Mouse (Mus musculus) kidney, embryonic 14.5 days (tissue): ENCODE results near the gene Aldh6a1. TPM values are rescaled to one million over a fixed set of nuclear protein-coding genes. Genes with fewer than 3 reads are reported as not detected.

ENCODE experiments used
- ATAC-seq: fragments of 200-750 bp; cut with Nextera tagmentation; 2 replicates; pipeline ENCODE4 v1.8.0; 2017; ENCODE audit warnings: moderate number of reproducible peaks, mild to moderate bottlenecking, moderate TSS enrichment, moderate library complexity; ENCODE audit not compliant: low FRiP score, low TSS enrichment
- H3K27ac ChIP-seq: fragments of 300-500 bp; sonication (generic); 2 replicates; pipeline ENCODE4 v1.5.1; 2014; ENCODE audit warnings: low read depth, mild to moderate bottlenecking, low read length, moderate library complexity, mixed read lengths
- H3K27me3 ChIP-seq: fragments of 300-500 bp; sonication (generic); 2 replicates; pipeline ENCODE4 v1.6.1; 2014; ENCODE audit warnings: mild to moderate bottlenecking, low read length; ENCODE audit not compliant: control insufficient read depth, insufficient read depth
- H3K36me3 ChIP-seq: fragments of 300-500 bp; sonication (generic); 2 replicates; pipeline ENCODE4 v1.6.1; 2014; ENCODE audit warnings: low read length, mixed read lengths; ENCODE audit not compliant: control insufficient read depth, insufficient read depth
- H3K4me1 ChIP-seq: fragments of 300-500 bp; sonication (generic); 2 replicates; pipeline ENCODE4 v1.6.1; 2014; ENCODE audit warnings: low read length, mixed read lengths; ENCODE audit not compliant: control insufficient read depth, insufficient read depth
- H3K4me2 ChIP-seq: fragments of 300-500 bp; sonication (generic); replicated peaks from 2 replicates; pipeline ENCODE4 v1.6.1; 2014; ENCODE audit warnings: low read depth, mild to moderate bottlenecking, low read length
- H3K4me3 ChIP-seq: fragments of 300-500 bp; sonication (generic); 2 replicates; pipeline ENCODE4 v1.5.1; 2014; ENCODE audit warnings: mild to moderate bottlenecking, low read length
- H3K9ac ChIP-seq: fragments of 300-500 bp; sonication (generic); 2 replicates; pipeline ENCODE4 v1.6.1; 2014; ENCODE audit warnings: low read depth, mild to moderate bottlenecking, low read length, moderate library complexity
- H3K9me3 ChIP-seq: fragments of 300-500 bp; sonication (generic); 2 replicates; pipeline ENCODE4 v1.6.1; 2016; ENCODE audit warnings: low read length; ENCODE audit not compliant: control insufficient read depth
- WGBS: fragments of 180-500 bp; shearing (Covaris S2); extraction: QIAGEN DNeasy Blood & Tissue Kit; methylation state at CpG from one replicate; pipeline ENCODE4 v1.1.7; 2014; 5-methylcytosine and 5-hydroxymethylcytosine counted together
- polyA plus RNA-seq: library from polyadenylated mRNA; unstranded; fragments of >200 nt; fragmentation: Nextera tagmentation; extraction: Ambion mirVana; gene quantifications from 2 replicates; pipeline ENCODE4 v1.2.1, GENCODE M21; 2014

Gene Aldh6a1
- polyA plus RNA-seq, 1 experiment from 2014 or later, result 50.2 TPM

DNA sequence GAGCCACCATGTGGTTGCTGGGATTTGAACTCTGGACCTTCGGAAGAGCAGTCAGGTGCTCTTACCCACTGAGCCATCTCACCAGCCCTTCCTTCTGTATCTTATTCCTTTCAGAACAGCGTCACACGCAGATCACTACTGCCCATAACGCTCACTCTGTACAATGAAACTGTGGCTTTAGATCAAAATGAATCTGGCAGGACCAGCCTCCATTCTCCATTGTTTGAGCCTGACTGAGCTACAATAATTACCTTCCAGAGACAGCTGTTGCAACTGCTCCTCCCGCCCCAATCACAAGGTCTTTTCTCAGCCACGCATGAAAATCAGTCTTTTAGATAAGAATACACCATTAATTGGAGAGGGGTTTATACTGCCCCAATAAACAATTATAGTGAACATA is 46.3 kb downstream of the Aldh6a1 start:
- no peak for ATAC-seq
- Histone ChIP-seq H3K9ac (no peak overlapping the region), H3K4me1 (peaks cover 4% of the 10 kb centered on the region; the same call in 1 of the 2 replicates), H3K4me2 (no peak overlapping the region), H3K27me3 (no peaks in the 10 kb centered on the region), H3K4me3 (no peak overlapping the region), H3K9me3 (no peaks in the 10 kb centered on the region), H3K36me3 (no peaks in the 10 kb centered on the region), H3K27ac (no peak overlapping the region)
- WGBS, result 87% methylated on average over 6 of the region's 6 CpGs

DNA sequence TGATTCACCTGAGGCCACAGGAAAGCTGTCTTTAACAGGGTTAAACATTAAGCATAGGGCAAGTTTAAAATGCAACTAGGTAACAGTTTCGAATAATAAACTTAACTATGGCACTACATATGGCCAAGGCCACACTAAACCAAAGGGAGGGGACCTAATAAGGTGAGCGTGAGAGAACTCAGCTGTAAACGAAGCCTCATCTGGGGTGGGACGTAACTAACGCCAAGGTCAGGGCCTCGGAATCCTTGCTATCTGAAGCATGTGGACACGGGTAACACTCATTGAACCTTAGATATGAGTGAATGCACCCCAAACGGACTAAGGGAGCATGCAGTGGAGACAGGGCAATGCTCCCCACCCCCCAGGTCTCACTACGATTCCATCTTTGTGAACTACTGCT is 47.9 kb downstream of the Aldh6a1 start:
- H3K36me3 ChIP-seq, result no peaks in the 10 kb centered on the region
- no peak overlapping the region for H3K27ac ChIP-seq
- H3K4me1 ChIP-seq, result peaks cover 4% of the 10 kb centered on the region; the same call in 1 of the 2 replicates
- no peak overlapping the region for H3K4me2 ChIP-seq
- no peaks in the 10 kb centered on the region for H3K27me3 ChIP-seq
- H3K9ac ChIP-seq, result no peak overlapping the region
- no peak overlapping the region for H3K4me3 ChIP-seq
- ATAC-seq, result peak; percentile 39; the same call in 1 of the 2 replicates
- no peaks in the 10 kb centered on the region for H3K9me3 ChIP-seq
- WGBS, result 48% methylated on average over 9 of the region's 9 CpGs

DNA sequence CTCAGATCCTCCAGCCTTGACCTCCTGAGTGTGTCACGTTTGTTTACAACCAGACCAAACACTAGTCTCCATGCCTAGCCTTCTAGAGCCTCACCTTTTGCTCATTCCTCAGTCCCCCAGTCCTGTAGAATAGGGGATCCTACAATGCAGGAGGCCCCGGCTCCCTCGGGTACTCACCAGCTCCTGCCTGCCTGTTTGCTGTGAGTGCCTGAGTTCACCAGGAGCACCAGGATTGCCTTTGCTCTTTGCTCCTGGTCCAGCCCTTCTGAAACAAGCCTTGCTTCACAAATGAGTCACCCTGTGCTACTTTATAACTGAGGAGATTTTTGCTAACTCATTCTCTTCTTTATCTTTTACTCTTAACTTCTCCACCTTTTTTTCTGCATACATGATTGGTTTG is 50.2 kb downstream of the Aldh6a1 start:
- Histone ChIP-seq H3K4me1 (no peaks in the 10 kb centered on the region), H3K4me3 (no peak overlapping the region), H3K4me2 (no peak overlapping the region), H3K9me3 (no peaks in the 10 kb centered on the region), H3K36me3 (no peaks in the 10 kb centered on the region), H3K27ac (0 out of 2 replicates have a peak overlapping the region, but pooled peaks have one; percentile 14), H3K27me3 (no peaks in the 10 kb centered on the region), H3K9ac (no peak overlapping the region)
- no peak for ATAC-seq
- 57% methylated on average over 3 of the region's 3 CpGs for WGBS

DNA sequence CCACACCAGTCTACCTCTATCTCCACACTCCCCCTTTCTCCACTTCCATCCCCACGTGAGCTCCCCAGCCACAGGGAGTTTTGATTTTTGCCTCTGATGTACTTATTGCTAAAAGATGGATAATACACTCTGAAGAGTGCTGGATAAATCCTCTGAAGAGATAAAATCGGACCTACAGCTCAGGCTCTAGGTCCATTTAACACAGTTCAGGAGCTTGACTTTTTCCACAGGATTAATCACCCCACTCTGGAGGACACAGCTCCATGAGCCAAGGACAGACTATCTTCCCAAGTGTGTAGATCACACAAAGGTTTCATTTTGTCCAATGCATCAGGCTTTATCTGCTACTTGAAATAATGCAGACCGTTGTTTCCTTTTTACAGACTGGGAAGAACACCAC is 50.7 kb downstream of the Aldh6a1 start:
- whole genome bisulfite sequencing, result 88% methylated on average over 3 of the region's 3 CpGs
- ATAC-seq, result no peak
- Histone ChIP-seq H3K27me3 (no peaks in the 10 kb centered on the region), H3K4me2 (no peak overlapping the region), H3K4me3 (no peak overlapping the region), H3K9ac (no peak overlapping the region), H3K36me3 (no peaks in the 10 kb centered on the region), H3K9me3 (no peaks in the 10 kb centered on the region), H3K27ac (no peak overlapping the region), H3K4me1 (no peaks in the 10 kb centered on the region)

DNA sequence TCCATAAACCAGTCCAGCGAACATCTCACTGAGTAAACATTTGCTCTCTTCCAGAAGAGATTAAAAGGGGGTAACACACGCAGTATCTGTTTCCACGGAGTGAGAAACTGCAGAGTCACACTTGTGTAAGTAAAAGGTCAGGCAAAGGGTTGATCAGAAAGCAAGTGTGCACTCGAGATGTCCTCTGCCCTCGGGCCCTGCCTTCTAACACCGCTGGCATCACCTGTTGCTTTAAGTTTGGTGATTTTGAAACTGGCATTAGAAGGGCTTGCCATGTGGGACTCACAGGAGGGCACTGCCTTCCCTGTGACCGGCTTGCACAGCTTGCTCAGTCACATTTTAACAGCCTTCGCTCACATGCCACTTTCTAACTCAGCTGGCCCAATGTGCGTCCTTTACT is 51.1 kb downstream of the Aldh6a1 start:
- Histone ChIP-seq H3K27ac (no peak overlapping the region), H3K4me1 (no peaks in the 10 kb centered on the region), H3K4me2 (no peak overlapping the region), H3K36me3 (no peaks in the 10 kb centered on the region), H3K4me3 (no peak overlapping the region), H3K9me3 (no peaks in the 10 kb centered on the region), H3K9ac (no peak overlapping the region), H3K27me3 (no peaks in the 10 kb centered on the region)
- 67% methylated on average over 9 of the region's 9 CpGs for WGBS
- ATAC-seq, result no peak

DNA sequence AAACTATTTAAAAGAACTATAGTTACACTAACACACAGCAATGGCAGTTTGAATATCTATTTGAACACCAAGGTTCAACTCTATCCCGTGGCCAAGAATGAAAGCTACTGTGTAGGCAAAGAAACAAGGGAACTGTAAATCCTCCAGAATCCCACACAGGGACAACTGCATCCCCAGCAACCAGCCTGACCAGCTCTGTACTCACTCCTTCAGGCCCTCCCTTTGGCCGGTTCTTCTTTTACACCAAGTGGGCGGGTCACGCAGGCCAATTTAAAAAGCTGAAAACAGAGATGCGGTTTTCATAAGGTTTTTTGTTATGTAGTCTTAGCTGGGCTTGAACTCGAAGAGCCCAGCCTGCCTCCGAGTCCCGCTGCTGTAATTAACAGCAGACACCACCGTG is 51.7 kb downstream of the Aldh6a1 start:
- Histone ChIP-seq H3K4me1 (no peaks in the 10 kb centered on the region), H3K4me2 (no peak overlapping the region), H3K27ac (no peak overlapping the region), H3K4me3 (no peak overlapping the region), H3K36me3 (no peaks in the 10 kb centered on the region), H3K27me3 (no peaks in the 10 kb centered on the region), H3K9me3 (no peaks in the 10 kb centered on the region), H3K9ac (no peak overlapping the region)
- WGBS, result 80% methylated on average over 9 of the region's 9 CpGs
- ATAC-seq, result no peak

DNA sequence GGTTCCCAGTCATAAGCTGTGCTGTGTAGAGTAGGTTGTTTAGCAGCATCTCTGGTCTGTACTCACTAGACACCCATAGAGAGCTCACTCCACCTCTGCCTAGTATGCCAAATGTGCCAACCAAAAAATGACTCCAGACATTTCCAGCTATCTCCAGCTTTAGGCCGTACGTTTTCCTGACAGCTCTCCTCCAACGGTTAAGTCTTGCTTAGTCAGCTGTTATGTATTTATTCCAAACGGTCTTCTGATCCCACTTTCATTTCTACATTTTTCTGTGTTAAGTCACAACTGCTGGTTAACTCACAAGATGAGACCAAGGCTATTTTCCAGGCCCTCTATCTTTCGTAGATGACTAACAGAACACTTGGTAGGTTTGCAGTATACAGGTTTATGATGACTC is 52.2 kb downstream of the Aldh6a1 start:
- no peaks in the 10 kb centered on the region for H3K4me1 ChIP-seq
- H3K4me2 ChIP-seq, result no peak overlapping the region
- no peaks in the 10 kb centered on the region for H3K36me3 ChIP-seq
- H3K9me3 ChIP-seq, result no peaks in the 10 kb centered on the region
- H3K27me3 ChIP-seq, result no peaks in the 10 kb centered on the region
- no peak overlapping the region for H3K4me3 ChIP-seq
- 75% methylated on average over 5 of the region's 5 CpGs for WGBS
- no peak overlapping the region for H3K9ac ChIP-seq
- no peak overlapping the region for H3K27ac ChIP-seq
- ATAC-seq, result no peak

DNA sequence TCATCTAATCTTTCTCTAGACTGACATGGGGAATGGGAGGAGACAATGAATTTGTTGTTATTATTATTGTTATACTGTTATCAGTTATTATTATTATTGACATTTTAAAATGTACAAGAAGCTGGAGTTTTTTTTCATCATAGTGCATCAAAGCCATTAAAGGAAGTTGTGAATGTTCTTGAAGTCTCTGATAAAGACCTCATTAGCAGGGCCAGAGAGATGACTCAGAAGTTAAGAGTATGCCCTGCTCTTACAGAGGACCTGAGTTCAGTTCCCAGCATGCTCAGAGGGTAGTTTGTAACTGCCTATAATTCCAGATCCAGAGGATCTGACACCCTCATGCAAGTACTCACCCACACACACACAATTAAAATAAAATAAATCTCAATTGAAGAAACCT is 53.1 kb downstream of the Aldh6a1 start:
- Histone ChIP-seq H3K27ac (no peak overlapping the region), H3K9ac (no peak overlapping the region), H3K4me2 (no peak overlapping the region), H3K27me3 (no peaks in the 10 kb centered on the region), H3K4me3 (no peak overlapping the region), H3K36me3 (no peaks in the 10 kb centered on the region), H3K9me3 (no peaks in the 10 kb centered on the region), H3K4me1 (no peaks in the 10 kb centered on the region)
- no peak for ATAC-seq

DNA sequence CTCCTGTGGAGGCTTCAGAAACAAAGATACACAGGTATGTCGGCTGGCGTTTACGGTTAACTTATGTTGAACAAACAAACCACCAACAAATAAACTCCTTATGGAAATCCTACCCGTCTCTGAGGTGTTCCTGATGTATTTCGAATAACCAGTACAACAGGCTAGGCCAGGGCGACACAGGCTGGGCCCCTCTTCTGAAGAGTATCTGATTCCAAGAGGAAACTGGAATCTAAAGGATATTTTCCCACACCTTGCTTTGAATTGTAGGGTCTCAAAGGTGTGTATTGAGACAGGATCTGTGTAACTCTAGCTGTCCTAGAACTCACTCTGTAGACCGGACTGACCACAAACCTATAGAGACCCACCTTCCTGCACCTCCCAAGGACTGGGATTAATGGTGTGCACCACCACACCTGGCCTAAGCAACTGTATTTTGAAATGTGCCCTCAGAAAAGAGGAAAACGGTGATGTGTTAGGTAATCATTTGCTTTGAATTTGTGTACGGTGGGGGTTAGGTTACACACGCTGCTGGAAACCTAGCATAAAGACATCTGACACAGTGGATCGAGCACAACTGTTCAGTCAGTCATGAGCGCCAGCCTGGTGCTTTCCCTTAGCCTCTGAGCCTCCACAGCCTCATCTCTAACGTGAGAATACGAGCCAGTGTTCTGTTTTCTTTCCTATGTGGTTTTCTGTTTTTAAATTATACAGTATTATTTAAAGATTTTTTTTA is 53.7 kb downstream of the Aldh6a1 start:
- no peak overlapping the region for H3K4me3 ChIP-seq
- no peaks in the 10 kb centered on the region for H3K4me1 ChIP-seq
- ATAC-seq, result no peak
- H3K9me3 ChIP-seq, result no peaks in the 10 kb centered on the region
- H3K9ac ChIP-seq, result no peak overlapping the region
- no peaks in the 10 kb centered on the region for H3K36me3 ChIP-seq
- H3K27me3 ChIP-seq, result no peaks in the 10 kb centered on the region
- H3K4me2 ChIP-seq, result no peak overlapping the region
- no peak overlapping the region for H3K27ac ChIP-seq
- 79% methylated on average over 14 of the region's 14 CpGs for WGBS
